In genomic region chr5:129529571-129529970, GRCm38 (mm10) we compare ENCODE assay signal across 12 mouse cellular contexts.
"Had no signal": no experiment of that assay in that cellular context is flagged by ENCODE, and none has a peak within 500 bp of the region (broad histone marks: within the 10 kb centered on the region; RNA-seq: fewer than 3 reads in every experiment).

No protein-coding gene starts in this region.

- H3K27ac ChIP-seq: midbrain, embryonic 13.5 days; midbrain, embryonic 15.5 days; neural tube, embryonic 12.5 days; stomach, embryonic 15.5 days had no signal

- ATAC-seq: midbrain, embryonic 13.5 days; midbrain, embryonic 15.5 days had no signal

- H3K4me3 ChIP-seq: megakaryocyte, embryonic 14.5 days; midbrain, embryonic 13.5 days; midbrain, embryonic 15.5 days; neural tube, embryonic 12.5 days; stomach, embryonic 15.5 days had no signal

- DNase-seq: lung, adult 18-20 months; lung, embryonic 14.5 days; lung, postnatal 4 days; right cerebral cortex, postnatal 14 days; thymus, adult 18-20 months; thymus, postnatal 14 days; thymus, postnatal 36 days had no signal

- H3K4me1 ChIP-seq: midbrain, embryonic 13.5 days; midbrain, embryonic 15.5 days; neural tube, embryonic 12.5 days; stomach, embryonic 15.5 days had no signal
